Mouse (Mus musculus) central nervous system, embryonic 11.5 days (tissue): ENCODE data around the gene Sgsm3. TPM values are rescaled to one million over a fixed set of nuclear protein-coding genes. Genes with fewer than 3 reads are reported as not detected.

Source experiments
- polyA plus RNA-seq: library from polyadenylated mRNA; depleted of rRNA; stranded (reverse); fragments of >200 nt; gene quantifications from 2 replicates; pipeline ENCODE4 v1.2.3, GENCODE M21; 2012; rRNA removed

The Sgsm3 gene
- polyA plus RNA-seq, result 29.4 and 36.6 TPM in 2 replicates

DNA sequence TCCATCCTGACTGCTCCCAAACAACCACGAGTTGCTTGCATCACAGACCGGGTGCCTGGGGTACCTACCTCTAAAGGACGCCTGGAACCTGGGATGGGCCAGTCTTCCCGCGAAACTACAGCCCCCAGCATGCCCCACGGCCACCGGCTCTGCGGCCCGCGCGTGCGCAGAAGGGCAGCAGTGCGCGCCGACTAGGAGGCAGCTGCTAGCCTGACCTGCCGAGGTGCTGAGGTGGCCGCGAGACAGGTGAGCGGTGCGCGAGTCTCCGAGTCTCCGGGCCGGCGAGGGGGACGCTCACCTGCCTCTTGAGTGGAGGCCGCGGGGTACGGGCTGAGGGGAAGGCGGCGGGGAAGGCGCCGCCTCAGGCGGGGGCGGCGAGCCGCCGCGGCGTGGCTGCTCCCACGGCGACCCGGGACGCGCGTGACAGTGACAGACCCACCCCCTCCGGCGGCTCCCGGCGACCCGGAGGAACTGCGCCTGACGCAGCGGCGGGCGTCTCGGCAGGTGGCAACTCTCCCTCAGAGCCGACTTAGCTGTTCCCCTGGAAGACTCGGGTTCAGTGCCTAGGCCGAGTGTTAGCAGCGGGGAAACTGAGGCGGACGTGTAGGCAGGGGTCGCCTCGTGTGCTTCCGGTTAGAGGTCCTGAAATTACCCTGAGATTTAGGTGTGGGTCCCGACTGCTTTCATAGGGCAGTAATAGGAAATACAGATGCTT lies at the start of gene Sgsm3:
Sgsm3 (plus strand) TSS at position 146 of the 715 bp plus-strand sequence.

DNA sequence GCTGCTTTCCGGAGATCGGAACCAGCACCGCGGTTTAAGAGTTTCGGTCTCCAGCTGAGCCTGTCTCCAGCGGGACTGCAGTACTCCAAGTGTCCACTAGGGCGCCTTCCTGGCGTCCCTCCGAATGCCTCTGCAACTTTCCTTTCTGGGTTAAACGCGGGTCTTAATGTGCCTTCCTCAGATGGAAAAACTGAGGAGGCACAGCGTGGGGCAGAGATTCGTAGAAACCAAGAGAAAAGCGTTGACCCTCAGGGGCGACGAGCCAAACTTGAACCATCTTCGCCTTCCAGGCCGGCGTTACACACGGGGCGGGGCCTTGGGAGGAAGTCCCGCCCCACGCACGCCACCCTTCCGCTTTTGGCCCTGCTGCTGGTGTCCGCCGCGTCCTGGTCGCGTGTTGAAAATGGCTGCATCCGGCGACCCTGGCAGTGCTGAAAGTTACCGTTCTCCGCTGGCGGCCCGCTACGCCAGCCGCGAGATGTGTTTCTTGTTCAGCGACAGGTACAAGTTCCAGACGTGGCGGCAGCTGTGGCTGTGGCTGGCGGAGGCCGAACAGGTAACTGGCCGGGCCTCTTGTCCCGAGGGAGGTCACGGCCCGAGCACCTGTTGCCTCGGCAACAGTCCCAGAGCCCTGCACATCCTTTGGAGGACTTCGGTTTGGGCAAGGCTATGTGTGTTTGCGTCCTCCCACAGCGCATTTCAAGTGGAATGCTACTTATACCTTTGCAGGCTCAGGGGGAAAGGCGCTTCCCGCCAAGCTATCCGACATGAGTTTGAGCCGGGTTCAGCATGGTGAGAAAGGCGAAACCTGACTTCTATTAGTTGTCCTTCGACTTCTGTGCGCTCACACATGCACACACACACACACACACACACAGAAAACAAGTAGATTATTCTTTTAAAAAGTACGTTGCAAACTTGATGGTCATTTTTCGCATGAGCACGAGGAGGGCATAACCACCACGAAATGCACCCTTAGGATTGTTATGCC lies 29.1 kb upstream of the Sgsm3 start, which contains the start of gene Adsl:
Adsl (plus strand) TSS at position 346 of the 991 bp plus-strand sequence.

Other genes with a start within 250 kb of the Sgsm3 start
- 77.8 and 96.9 TPM in 2 replicates for gene Adsl, start 29.3 kb upstream of the Sgsm3 start, polyA plus RNA-seq
- gene Mrtfa, start 213.0 kb downstream of the Sgsm3 start, polyA plus RNA-seq, result 20.9 and 22.8 TPM in 2 replicates